Mouse (Mus musculus): ENCODE measurements at regions not wholly inside any gene's neighbourhood (a gene's known extent, or its start where the extent isn't known, plus 50 kb on each side); places are given as distances from the start of the nearest gene placed in this dataset.
A peak's percentile ranks its signal among the peaks of the same experiment; 100 is the strongest.
"Not testable (repeated sequence)": the region's sequence is repeated elsewhere in the genome, so short reads cannot be mapped to it uniquely, and the experiment has no call there.

GRCm38 (mm10) chr10:19498112-19498511 is 93.6 kb upstream of the Ifngr1 start:
- peak; percentile 42 for DNase-seq

- DNase-seq, result no peak
Observed at GRCm38 (mm10) chr10:19502874-19503273, 88.9 kb upstream of the Ifngr1 start.

GRCm38 (mm10) chr10:19503846-19504765 is 87.6 kb upstream of the Ifngr1 start:
- peak; percentile 32 for DNase-seq

- no peak for DNase-seq
Observed at GRCm38 (mm10) chr10:19505174-19505573, 86.6 kb upstream of the Ifngr1 start.

- no peak for DNase-seq
Observed at GRCm38 (mm10) chr10:19505979-19506378, 85.8 kb upstream of the Ifngr1 start.

- DNase-seq, result no peak
Observed at GRCm38 (mm10) chr10:19506434-19506833, 85.3 kb upstream of the Ifngr1 start.

- DNase-seq, result no peak
Observed at GRCm38 (mm10) chr10:19508221-19508745, 83.5 kb upstream of the Ifngr1 start.

- no peak for DNase-seq
Observed at GRCm38 (mm10) chr10:19510047-19510446, 81.7 kb upstream of the Ifngr1 start.

- DNase-seq, result not testable (repeated sequence)
Observed at GRCm38 (mm10) chr10:19514366-19514765, 77.4 kb upstream of the Ifngr1 start.

- DNase-seq, result no peak
Observed at GRCm38 (mm10) chr10:19514837-19515236, 76.9 kb upstream of the Ifngr1 start.

GRCm38 (mm10) chr10:19516011-19516410 is 75.7 kb upstream of the Ifngr1 start:
- DNase-seq, result no peak

GRCm38 (mm10) chr10:19517093-19517492 is 74.7 kb upstream of the Ifngr1 start:
- DNase-seq, result no peak

- DNase-seq, result peak; percentile 49
Observed at GRCm38 (mm10) chr10:19518763-19519162, 73.0 kb upstream of the Ifngr1 start.

- DNase-seq, result peak; percentile 42
Observed at GRCm38 (mm10) chr10:19522198-19522597, 69.6 kb upstream of the Ifngr1 start.

GRCm38 (mm10) chr10:19525939-19526338 is 65.8 kb upstream of the Ifngr1 start:
- no peak for DNase-seq

GRCm38 (mm10) chr10:19526353-19526752 is 65.4 kb upstream of the Ifngr1 start:
- no peak for DNase-seq

- DNase-seq, result peak; percentile 46
Observed at GRCm38 (mm10) chr10:19529655-19530054, 62.1 kb upstream of the Ifngr1 start.

- DNase-seq, result peak; percentile 59
Observed at GRCm38 (mm10) chr10:19530056-19530455, 61.7 kb upstream of the Ifngr1 start.

GRCm38 (mm10) chr10:19531452-19531851 is 60.3 kb upstream of the Ifngr1 start:
- DNase-seq, result no peak

GRCm38 (mm10) chr10:19532790-19533189 is 59.0 kb upstream of the Ifngr1 start:
- DNase-seq, result no peak

GRCm38 (mm10) chr10:19533846-19534245 is 57.9 kb upstream of the Ifngr1 start:
- no peak for DNase-seq

All from thymus, postnatal 14 days (tissue).